Mouse (Mus musculus) liver, embryonic 16.5 days (tissue): ENCODE results near the gene Pnpla8. TPM values are rescaled to one million over a fixed set of nuclear protein-coding genes. Genes with fewer than 3 reads are reported as not detected.

Experiments used
- ATAC-seq: fragments of 200-750 bp; cut with Nextera tagmentation; 2 replicates; pipeline ENCODE4 v1.8.0; 2017; ENCODE audit warnings: low read depth, mild to moderate bottlenecking, moderate number of reproducible peaks, moderate library complexity
- H3K27ac ChIP-seq: fragments of 300-500 bp; sonication (generic); 2 replicates; pipeline ENCODE4 v1.5.1; 2014; ENCODE audit warnings: mild to moderate bottlenecking, low read length
- H3K27me3 ChIP-seq: fragments of 300-500 bp; sonication (generic); 2 replicates; pipeline ENCODE4 v1.6.1; 2014; ENCODE audit warnings: low read depth, low read length, mixed read lengths; ENCODE audit not compliant: control insufficient read depth, insufficient read depth
- H3K36me3 ChIP-seq: fragments of 300-500 bp; sonication (generic); 2 replicates; pipeline ENCODE4 v1.6.1; 2014; ENCODE audit warnings: mild to moderate bottlenecking; ENCODE audit not compliant: control insufficient read depth, insufficient read depth
- H3K4me1 ChIP-seq: fragments of 300-500 bp; sonication (generic); 2 replicates; pipeline ENCODE4 v1.6.1; 2014; ENCODE audit warnings: low read depth, low read length, mixed read lengths; ENCODE audit not compliant: control insufficient read depth
- H3K4me2 ChIP-seq: fragments of 300-500 bp; sonication (generic); 2 replicates; pipeline ENCODE4 v1.6.1; 2014; ENCODE audit warnings: low read depth, low read length, mixed read lengths
- H3K4me3 ChIP-seq: fragments of 300-500 bp; sonication (generic); 2 replicates; pipeline ENCODE4 v1.5.1; 2014; ENCODE audit warnings: low read depth, mild to moderate bottlenecking, low read length
- H3K9ac ChIP-seq: fragments of 300-500 bp; sonication (generic); 2 replicates; pipeline ENCODE4 v1.6.1; 2014; ENCODE audit warnings: low read depth, low read length
- H3K9me3 ChIP-seq: fragments of 300-500 bp; sonication (generic); replicated peaks from 2 replicates; pipeline ENCODE4 v1.6.1; 2016; ENCODE audit warnings: low read length; ENCODE audit not compliant: control insufficient read depth
- WGBS: fragments of 180-500 bp; shearing (Covaris S2); extraction: QIAGEN DNeasy Blood & Tissue Kit; methylation state at CpG from one replicate; pipeline ENCODE4 v1.1.7; 2014; ENCODE audit not compliant: insufficient replicate concordance; 5-methylcytosine and 5-hydroxymethylcytosine counted together
- polyA plus RNA-seq: library from polyadenylated mRNA; unstranded; fragments of >200 nt; fragmentation: Nextera tagmentation; extraction: Ambion mirVana; gene quantifications from 2 replicates; pipeline ENCODE4 v1.2.1, GENCODE M21; 2015

Pnpla8 gene
- polyA plus RNA-seq, 1 experiment from 2014 or later: 27.4 TPM

DNA sequence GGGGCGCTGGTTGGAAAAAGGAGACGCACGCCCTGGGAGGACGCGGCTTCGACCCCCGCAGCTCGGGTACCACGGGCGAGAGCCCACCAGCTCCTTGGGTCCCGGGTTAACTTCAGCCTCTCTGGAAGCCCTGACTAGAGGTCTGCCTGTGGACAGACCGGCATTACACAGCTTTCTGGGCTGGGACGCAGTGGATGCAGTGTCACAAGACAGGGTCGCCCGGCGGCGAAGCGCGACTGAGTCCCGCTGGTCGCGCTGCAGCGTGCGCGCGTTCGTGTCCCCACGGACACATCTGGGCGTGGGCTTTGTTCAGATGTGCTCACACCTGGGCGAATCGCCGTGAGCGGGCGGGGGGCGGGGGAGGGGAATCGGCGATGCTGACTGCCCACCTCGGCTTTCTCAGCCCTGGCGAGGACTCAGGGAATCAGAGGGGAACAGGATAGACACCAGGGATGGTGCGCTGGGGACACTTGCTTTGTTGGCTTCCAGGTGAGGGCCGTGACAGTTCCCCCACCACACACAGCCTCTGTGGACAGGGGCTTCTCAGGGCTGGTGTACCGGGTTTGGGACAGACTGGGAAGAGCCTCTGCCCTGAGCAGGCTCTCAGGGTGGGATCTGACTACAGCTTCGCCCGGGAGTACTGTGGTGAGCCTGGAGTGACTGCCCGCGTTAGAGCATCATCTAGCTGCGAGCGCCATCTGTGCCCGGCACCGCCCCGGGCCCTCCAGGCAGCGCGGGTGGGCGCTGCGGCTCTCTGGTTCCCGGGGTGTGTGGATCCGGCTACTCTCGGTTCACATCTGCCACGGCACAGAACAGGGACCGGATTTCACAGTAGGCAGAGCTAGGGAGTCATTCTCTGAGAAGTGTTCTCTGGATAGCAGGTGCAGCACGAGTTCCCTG lies 108.4 kb downstream of the Pnpla8 start:
- ATAC-seq: no peak
- Histone ChIP-seq H3K36me3 (no peaks in the 10 kb centered on the region), H3K27me3 (peaks cover 36% of the 10 kb centered on the region), H3K27ac (no peak overlapping the region), H3K4me1 (no peaks in the 10 kb centered on the region; the same call in 1 of the 2 replicates), H3K9ac (no peak overlapping the region), H3K9me3 (no peaks in the 10 kb centered on the region), H3K4me2 (peak overlapping the region; percentile 76), H3K4me3 (peak overlapping the region; percentile 53)
- 1% methylated on average over 61 of the region's 61 CpGs for WGBS

GRCm38 (mm10) chr12:44330216-44330719 lies 109.1 kb downstream of the Pnpla8 start:
- Histone ChIP-seq H3K4me1 (no peaks in the 10 kb centered on the region; the same call in 1 of the 2 replicates), H3K36me3 (no peaks in the 10 kb centered on the region), H3K9me3 (no peaks in the 10 kb centered on the region), H3K27me3 (peaks cover 36% of the 10 kb centered on the region), H3K9ac (no peak overlapping the region), H3K4me2 (peak overlapping the region; percentile 76; the same call in 1 of the 2 replicates), H3K27ac (no peak overlapping the region), H3K4me3 (no peak overlapping the region; the same call in 1 of the 2 replicates)
- no peak for ATAC-seq
- WGBS: 3% methylated on average over 9 of the region's 9 CpGs

DNA sequence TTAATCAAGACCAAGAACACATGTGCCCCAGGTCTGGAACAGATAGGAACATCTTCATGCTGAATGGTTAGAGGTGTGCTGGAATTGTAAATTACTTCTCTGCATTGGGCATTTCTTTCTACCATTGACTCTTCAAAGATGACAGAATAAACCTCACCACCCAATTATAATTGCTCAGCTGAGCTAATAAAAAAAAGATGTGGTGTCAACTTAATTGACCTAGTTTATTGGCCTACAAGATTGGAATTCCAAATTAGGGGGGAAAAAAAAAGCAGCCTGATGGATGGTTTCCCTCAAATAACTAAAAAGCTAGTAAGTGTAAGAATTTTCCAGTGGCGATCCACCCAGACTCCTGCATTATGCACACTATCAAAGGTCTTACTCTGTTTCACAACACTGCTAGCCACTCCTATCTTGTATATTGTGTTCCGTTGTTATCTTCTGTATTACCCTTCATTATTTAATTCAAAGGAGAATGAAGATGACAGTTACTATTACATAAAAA lies 116.0 kb downstream of the Pnpla8 start:
- Histone ChIP-seq H3K36me3 (no peaks in the 10 kb centered on the region), H3K9me3 (no peaks in the 10 kb centered on the region), H3K4me3 (no peak overlapping the region), H3K27me3 (no peaks in the 10 kb centered on the region), H3K4me2 (no peak overlapping the region), H3K9ac (no peak overlapping the region), H3K4me1 (no peaks in the 10 kb centered on the region), H3K27ac (no peak overlapping the region)
- 58% methylated on average over 2 of the region's 2 CpGs for WGBS
- ATAC-seq: no peak

GRCm38 (mm10) chr12:44338195-44338622 lies 117.0 kb downstream of the Pnpla8 start:
- no peaks in the 10 kb centered on the region for H3K36me3 ChIP-seq
- ATAC-seq: no peak

GRCm38 (mm10) chr12:44344075-44344474 lies 122.9 kb downstream of the Pnpla8 start:
- ATAC-seq: no peak
- Histone ChIP-seq H3K4me1 (no peaks in the 10 kb centered on the region), H3K9me3 (no peaks in the 10 kb centered on the region), H3K9ac (no peak overlapping the region), H3K36me3 (no peaks in the 10 kb centered on the region), H3K4me3 (no peak overlapping the region), H3K27me3 (no peaks in the 10 kb centered on the region), H3K4me2 (no peak overlapping the region), H3K27ac (no peak overlapping the region)
- WGBS: 53% methylated on average over 6 of the region's 6 CpGs

More at GRCm38 (mm10) chr12:44338195-44338622, 117.0 kb downstream of the Pnpla8 start:
- Histone ChIP-seq H3K9ac (no peak overlapping the region), H3K4me3 (no peak overlapping the region), H3K4me1 (no peaks in the 10 kb centered on the region), H3K4me2 (no peak overlapping the region), H3K27ac (no peak overlapping the region), H3K27me3 (no peaks in the 10 kb centered on the region), H3K9me3 (no peaks in the 10 kb centered on the region)
- WGBS: 65% methylated on average over 8 of the region's 8 CpGs

DNA sequence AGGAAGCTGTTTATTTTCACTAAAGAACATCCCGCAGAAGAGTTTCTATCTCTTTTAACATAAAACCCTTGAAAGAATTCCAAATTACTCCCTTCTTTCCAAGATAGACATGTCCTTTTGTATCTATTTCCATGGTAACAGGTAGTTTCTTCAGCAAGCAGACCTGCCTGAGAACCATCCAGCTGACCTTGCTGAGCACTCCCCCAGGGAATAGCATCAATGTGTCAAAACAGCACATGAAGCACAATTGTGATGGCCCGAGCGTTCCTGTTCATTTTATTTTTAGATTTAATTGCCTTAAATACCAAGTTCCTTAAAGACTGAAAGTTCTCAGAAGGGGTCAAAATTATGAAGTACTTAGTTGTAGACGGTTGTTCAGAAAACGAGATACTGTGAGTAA lies 124.1 kb downstream of the Pnpla8 start:
- Histone ChIP-seq H3K27me3 (no peaks in the 10 kb centered on the region), H3K4me1 (no peaks in the 10 kb centered on the region), H3K27ac (no peak overlapping the region), H3K36me3 (no peaks in the 10 kb centered on the region), H3K9ac (no peak overlapping the region), H3K4me2 (no peak overlapping the region), H3K4me3 (no peak overlapping the region), H3K9me3 (no peaks in the 10 kb centered on the region)
- ATAC-seq: no peak
- 57% methylated on average over 5 of the region's 5 CpGs for WGBS

DNA sequence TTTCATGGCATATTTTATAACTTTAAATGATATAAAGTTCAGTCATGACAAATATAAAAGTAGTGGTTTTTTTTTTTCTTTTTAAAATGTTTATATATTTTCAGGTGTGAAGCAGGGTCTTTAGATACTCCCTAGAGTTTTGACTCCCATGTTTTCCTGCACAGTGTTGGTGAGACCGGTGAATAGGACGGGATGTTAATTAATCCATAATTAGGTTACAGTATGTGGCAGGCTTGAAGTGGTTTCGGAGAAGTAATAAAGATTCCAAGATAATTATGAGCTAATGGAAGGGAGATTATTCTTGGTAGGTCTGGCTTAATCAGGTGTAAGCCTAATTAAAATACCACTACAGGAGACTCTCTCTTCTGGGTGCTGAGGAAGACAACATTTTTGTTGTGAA lies 125.0 kb downstream of the Pnpla8 start:
- no peak overlapping the region for H3K4me3 ChIP-seq
- no peak overlapping the region for H3K27ac ChIP-seq
- no peaks in the 10 kb centered on the region for H3K36me3 ChIP-seq
- no peaks in the 10 kb centered on the region for H3K4me1 ChIP-seq
- H3K9me3 ChIP-seq: no peaks in the 10 kb centered on the region
- H3K4me2 ChIP-seq: no peak overlapping the region
- H3K27me3 ChIP-seq: no peaks in the 10 kb centered on the region
- no peak overlapping the region for H3K9ac ChIP-seq
- no peak for ATAC-seq
- WGBS: 70% methylated on average over 3 of the region's 3 CpGs

GRCm38 (mm10) chr12:44355116-44355515 lies 133.9 kb downstream of the Pnpla8 start:
- Histone ChIP-seq H3K9me3 (no peaks in the 10 kb centered on the region), H3K27me3 (no peaks in the 10 kb centered on the region), H3K9ac (no peak overlapping the region), H3K4me3 (no peak overlapping the region), H3K4me1 (no peaks in the 10 kb centered on the region), H3K4me2 (no peak overlapping the region), H3K36me3 (no peaks in the 10 kb centered on the region), H3K27ac (no peak overlapping the region)
- 58% methylated on average over 4 of the region's 4 CpGs for WGBS
- no peak for ATAC-seq

GRCm38 (mm10) chr12:44357460-44357859 lies 136.3 kb downstream of the Pnpla8 start:
- Histone ChIP-seq H3K9me3 (no peaks in the 10 kb centered on the region), H3K4me2 (no peak overlapping the region), H3K36me3 (no peaks in the 10 kb centered on the region), H3K9ac (no peak overlapping the region), H3K4me1 (no peaks in the 10 kb centered on the region), H3K27ac (no peak overlapping the region), H3K4me3 (no peak overlapping the region), H3K27me3 (no peaks in the 10 kb centered on the region)
- no peak for ATAC-seq
- WGBS: 49% methylated on average over 3 of the region's 3 CpGs
